Mouse (Mus musculus): ENCODE measurements around the gene Tgif1.

Gene Tgif1

GRCm38 (mm10) chr17:70797773-70798045 lies 55.6 kb downstream of the Tgif1 start:
- no peak for DNase-seq

GRCm38 (mm10) chr17:70796940-70797772 lies 56.2 kb downstream of the Tgif1 start:
- no peak for DNase-seq

GRCm38 (mm10) chr17:70795196-70795595 lies 58.1 kb downstream of the Tgif1 start:
- no peak for DNase-seq

GRCm38 (mm10) chr17:70794722-70795121 lies 58.6 kb downstream of the Tgif1 start:
- no peak for DNase-seq

GRCm38 (mm10) chr17:70794291-70794690 lies 59.1 kb downstream of the Tgif1 start:
- DNase-seq, result peak; percentile 43

Measured in right cerebral cortex, adult 18-20 months (tissue).